Mouse (Mus musculus): ENCODE measurements around the gene Ralgps1. TPM values are rescaled to one million over a fixed set of nuclear protein-coding genes. Genes with fewer than 3 reads are reported as not detected.

Ralgps1 gene
- polyA plus RNA-seq, 1 experiment, result 5.9 TPM

DNA sequence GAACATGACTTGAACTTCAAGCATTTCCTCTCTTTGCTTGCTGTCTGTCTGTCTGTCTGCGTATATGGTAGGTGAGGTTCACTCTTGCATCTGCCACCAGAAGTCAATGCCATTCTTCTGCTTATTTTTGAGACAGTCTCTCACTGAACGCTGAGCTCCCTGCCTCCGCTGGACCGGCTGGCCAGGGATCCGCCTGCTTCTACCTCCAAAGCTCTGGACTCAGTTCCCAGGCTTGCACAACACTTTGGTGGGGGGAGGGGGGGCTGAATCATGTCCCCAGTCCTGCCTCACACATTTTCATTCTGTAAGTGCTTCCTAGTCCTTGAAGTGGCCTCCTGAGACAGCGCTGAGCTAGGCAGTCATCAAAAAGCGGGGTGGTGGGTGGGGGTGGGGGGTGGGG, 27.8 kb upstream of the Ralgps1 start:
- H3K4me3 ChIP-seq (replicated peaks; ENCODE audit: extremely low read depth, low read depth, low read length), result no peak overlapping the region
- 58% methylated on average over 6 of the region's 7 CpGs for WGBS
- H3K4me1 ChIP-seq (ENCODE audit: control insufficient read depth, insufficient read depth, low read length), result no peaks in the 10 kb centered on the region
- no peak for TF ChIP-seq CTCF (IDR thresholded peaks at IDR 0.05; ENCODE audit: insufficient read depth, low read length)
- TF ChIP-seq POLR2A (IDR thresholded peaks at IDR 0.05; ENCODE audit: borderline replicate concordance, extremely low read depth, low read depth, low read length), result no peak
- no peak for DNase-seq

DNA sequence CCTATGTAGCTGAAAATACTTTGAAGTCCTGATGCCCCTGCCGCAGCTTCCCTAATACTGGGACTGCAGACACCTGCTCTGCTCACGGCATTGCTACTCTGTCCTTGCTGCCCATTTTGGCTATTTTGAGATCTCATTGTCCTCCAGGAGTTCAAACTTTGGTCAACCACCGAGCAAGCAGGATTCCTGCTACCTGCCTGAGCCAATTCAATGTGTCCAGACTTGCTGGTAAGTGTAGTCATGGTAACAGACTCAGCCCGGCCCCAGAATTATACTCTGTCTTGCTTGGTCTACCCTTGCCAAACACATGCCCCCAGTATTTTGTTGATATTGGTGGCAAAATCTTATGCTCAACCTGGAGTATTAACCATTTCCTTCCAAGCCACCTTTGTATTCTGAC, 25.8 kb upstream of the Ralgps1 start:
- Histone ChIP-seq H3K4me1 (ENCODE audit: control insufficient read depth, insufficient read depth, low read length) (no peaks in the 10 kb centered on the region), H3K4me3 (replicated peaks; ENCODE audit: extremely low read depth, low read depth, low read length) (no peak overlapping the region)
- DNase-seq, result no peak
- TF ChIP-seq POLR2A (IDR thresholded peaks at IDR 0.05; ENCODE audit: borderline replicate concordance, extremely low read depth, low read depth, low read length) (no peak), CTCF (IDR thresholded peaks at IDR 0.05; ENCODE audit: insufficient read depth, low read length) (no peak)
- 57% methylated on average over 4 of the region's 4 CpGs for WGBS

DNA sequence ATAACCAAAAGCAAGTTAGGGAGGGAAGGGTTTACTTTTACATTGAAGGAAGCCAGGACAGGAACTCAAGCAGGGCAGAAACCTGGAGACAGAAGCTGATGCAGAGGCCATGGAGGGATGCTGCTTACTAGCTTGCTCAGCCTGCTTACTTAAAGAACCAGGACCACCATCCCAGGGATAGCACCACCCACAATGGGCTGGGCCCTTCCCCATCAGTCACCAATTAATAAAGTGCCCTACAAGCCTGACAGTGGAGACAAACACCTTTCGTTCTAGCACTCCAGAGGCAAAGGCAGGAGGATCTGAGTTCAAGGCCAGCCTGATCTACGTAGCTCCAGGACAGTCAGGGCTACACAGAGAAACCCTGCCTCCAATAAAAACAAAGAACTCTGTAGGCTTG, 23.8 kb upstream of the Ralgps1 start:
- DNase-seq, result no peak
- 81% methylated on average over 2 of the region's 2 CpGs for WGBS
- TF ChIP-seq CTCF (IDR thresholded peaks at IDR 0.05; ENCODE audit: insufficient read depth, low read length), result no peak
- no peak for TF ChIP-seq POLR2A (IDR thresholded peaks at IDR 0.05; ENCODE audit: borderline replicate concordance, extremely low read depth, low read depth, low read length)
- H3K4me3 ChIP-seq (replicated peaks; ENCODE audit: extremely low read depth, low read depth, low read length), result no peak overlapping the region
- H3K4me1 ChIP-seq (ENCODE audit: control insufficient read depth, insufficient read depth, low read length), result no peaks in the 10 kb centered on the region

DNA sequence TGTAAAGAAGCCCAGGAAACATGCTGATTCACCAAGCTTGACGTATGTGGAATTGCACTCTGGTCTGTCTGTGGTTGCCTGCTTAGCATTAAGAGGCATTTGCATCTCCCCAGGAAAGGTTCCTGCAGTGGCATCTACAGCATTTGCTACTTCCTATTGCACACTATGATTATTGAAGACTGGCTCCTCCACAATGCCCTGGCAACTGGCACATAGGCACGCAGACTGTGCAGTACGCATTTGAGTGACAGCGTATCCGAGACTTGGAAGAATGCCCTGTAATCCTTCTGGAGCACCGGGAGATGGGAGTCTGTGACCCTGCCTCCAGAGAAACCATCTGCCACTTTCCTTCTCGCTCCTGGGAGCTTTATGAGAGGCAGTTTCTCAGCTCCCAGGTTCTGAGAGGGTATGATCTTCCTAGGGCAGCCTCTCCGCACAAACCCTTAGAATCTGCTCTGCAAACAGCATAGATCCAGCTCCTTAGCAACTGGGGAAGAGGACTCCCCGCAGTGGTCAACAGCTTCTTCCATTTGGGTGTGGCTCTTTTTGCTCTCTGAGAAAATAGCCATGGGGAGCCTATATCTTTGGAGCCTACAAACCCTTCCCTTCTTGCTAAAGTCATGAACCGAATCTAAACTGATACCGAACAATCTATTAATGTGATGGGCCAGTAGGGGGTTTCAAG, 22.8 kb upstream of the Ralgps1 start:
- WGBS, result 63% methylated on average over 11 of the region's 11 CpGs
- Histone ChIP-seq H3K4me3 (replicated peaks; ENCODE audit: extremely low read depth, low read depth, low read length) (no peak overlapping the region), H3K4me1 (ENCODE audit: control insufficient read depth, insufficient read depth, low read length) (no peaks in the 10 kb centered on the region)
- no peak for TF ChIP-seq CTCF (IDR thresholded peaks at IDR 0.05; ENCODE audit: insufficient read depth, low read length)
- no peak for TF ChIP-seq POLR2A (IDR thresholded peaks at IDR 0.05; ENCODE audit: borderline replicate concordance, extremely low read depth, low read depth, low read length)
- no peak for DNase-seq

DNA sequence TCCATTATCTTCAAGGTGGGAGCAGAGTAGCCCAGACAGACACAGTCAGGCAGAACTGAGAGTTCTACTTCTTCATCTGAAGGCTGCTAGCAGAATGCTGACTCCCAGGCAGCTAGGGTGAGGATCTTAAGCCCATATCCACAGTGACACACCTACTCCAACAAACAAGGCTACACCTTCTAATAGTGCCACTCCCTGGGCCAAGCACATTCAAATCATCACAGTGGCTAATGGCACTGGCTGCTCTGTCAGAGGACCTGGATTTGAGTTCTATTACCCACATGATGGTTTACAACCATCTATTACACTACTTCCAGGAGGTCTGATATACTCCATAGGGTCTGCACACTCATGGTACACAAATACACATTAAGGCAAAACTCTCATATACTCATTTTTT, 21.7 kb upstream of the Ralgps1 start:
- Histone ChIP-seq H3K4me3 (replicated peaks; ENCODE audit: extremely low read depth, low read depth, low read length) (no peak overlapping the region), H3K4me1 (ENCODE audit: control insufficient read depth, insufficient read depth, low read length) (no peaks in the 10 kb centered on the region)
- DNase-seq, result no peak
- TF ChIP-seq POLR2A (IDR thresholded peaks at IDR 0.05; ENCODE audit: borderline replicate concordance, extremely low read depth, low read depth, low read length), result no peak
- TF ChIP-seq CTCF (IDR thresholded peaks at IDR 0.05; ENCODE audit: insufficient read depth, low read length), result no peak

DNA sequence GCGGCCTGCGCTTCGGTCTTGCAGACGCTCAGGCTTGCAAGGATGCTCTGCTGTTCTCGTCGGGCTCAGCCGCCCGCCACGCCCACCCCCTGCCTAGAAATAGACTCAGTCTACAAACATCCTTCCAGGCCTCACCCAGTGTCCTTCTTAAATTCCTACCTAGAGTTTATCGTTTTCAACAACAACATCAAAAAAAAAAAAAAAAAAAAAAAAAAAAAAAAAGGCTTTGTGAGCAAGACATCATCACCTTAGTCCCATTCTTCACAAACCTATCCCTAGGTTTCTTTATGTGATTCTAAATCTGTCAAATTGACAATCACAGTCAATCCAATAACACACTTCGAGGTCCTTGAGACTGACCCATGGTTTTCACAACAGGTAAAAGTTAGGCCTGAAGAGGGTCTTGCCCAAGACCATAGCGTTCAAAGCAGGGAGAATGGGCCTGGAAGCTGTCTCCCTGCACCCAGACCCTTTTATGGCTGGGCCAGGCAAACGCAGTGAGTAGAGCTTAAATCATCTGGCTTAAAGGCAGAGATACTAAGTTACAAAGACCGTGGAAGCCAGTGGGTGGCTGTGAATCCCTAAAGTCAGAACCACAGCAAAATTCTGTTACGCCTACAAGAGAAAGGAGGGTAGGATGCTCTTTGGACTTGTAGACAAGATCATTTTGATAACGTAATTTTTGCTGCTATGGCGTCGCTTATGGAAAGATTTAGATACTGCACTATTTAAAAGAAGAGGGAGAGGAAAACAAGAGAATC, 542 bp upstream of the Ralgps1 start:
- H3K4me1 ChIP-seq (ENCODE audit: control insufficient read depth, insufficient read depth, low read length), result no peaks in the 10 kb centered on the region
- peak overlapping the region; percentile 56 for H3K4me3 ChIP-seq (replicated peaks; ENCODE audit: extremely low read depth, low read depth, low read length)
- TF ChIP-seq CTCF (IDR thresholded peaks at IDR 0.05; ENCODE audit: insufficient read depth, low read length), result no peak
- no peak for TF ChIP-seq POLR2A (IDR thresholded peaks at IDR 0.05; ENCODE audit: borderline replicate concordance, extremely low read depth, low read depth, low read length)
- WGBS, result 36% methylated on average over 18 of the region's 18 CpGs
- no peak for DNase-seq

DNA sequence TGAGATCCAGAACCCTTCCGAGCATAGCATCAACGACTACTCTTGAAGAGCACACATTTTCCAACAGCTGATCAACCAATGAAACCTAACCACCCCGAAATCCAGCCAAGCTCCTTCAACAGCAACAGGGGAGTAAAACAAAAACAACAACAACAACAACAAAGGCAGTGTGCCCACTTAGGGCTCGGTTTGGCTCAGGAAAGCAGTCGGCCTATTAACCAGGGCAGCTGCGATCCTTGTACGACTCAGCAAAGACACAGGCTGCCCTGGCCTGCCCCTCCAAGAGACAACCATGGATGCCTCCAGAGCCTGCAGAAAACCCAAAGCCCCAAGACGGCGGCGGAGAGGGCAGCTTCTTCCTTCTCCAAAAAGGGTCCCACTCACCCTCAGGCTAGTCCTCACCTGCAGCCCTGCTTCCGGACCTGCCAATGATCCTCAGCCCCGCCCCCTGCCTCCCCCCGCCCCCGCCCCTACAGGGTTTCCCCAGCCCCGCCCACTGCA, 960 bp downstream of the Ralgps1 start:
- WGBS, result 14% methylated on average over 15 of the region's 15 CpGs
- Histone ChIP-seq H3K4me1 (ENCODE audit: control insufficient read depth, insufficient read depth, low read length) (no peaks in the 10 kb centered on the region; the same call in 1 of the 2 replicates), H3K4me3 (replicated peaks; ENCODE audit: extremely low read depth, low read depth, low read length) (peak overlapping the region; percentile 77)
- TF ChIP-seq POLR2A (IDR thresholded peaks at IDR 0.05; ENCODE audit: borderline replicate concordance, extremely low read depth, low read depth, low read length) (no peak), CTCF (IDR thresholded peaks at IDR 0.05; ENCODE audit: insufficient read depth, low read length) (no peak)
- no peak for DNase-seq

DNA sequence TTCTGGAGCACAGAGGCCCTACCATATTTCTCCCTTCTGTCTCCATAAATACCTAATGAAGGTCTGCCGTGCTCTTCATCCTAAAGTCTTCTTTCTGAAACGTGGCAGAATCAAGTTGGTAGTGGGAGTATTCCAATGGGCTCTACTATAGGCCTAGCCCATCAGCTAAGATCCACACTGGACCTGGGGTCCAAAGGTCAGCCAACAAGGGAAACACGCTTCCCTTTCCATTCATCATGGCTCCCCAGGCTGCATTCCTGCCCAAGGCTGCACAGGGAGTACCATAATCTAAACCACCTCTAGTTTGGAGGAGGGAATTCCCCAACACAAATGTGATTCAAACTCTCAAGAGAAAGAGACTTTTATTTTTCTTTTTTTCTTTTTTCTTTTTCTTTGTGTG, 1.8 kb downstream of the Ralgps1 start:
- DNase-seq, result no peak
- WGBS, result 94% methylated on average over 3 of the region's 3 CpGs
- TF ChIP-seq CTCF (IDR thresholded peaks at IDR 0.05; ENCODE audit: insufficient read depth, low read length) (no peak), POLR2A (IDR thresholded peaks at IDR 0.05; ENCODE audit: borderline replicate concordance, extremely low read depth, low read depth, low read length) (no peak)
- H3K4me1 ChIP-seq (ENCODE audit: control insufficient read depth, insufficient read depth, low read length), result no peaks in the 10 kb centered on the region; the same call in 1 of the 2 replicates
- no peak overlapping the region for H3K4me3 ChIP-seq (replicated peaks; ENCODE audit: extremely low read depth, low read depth, low read length)

DNA sequence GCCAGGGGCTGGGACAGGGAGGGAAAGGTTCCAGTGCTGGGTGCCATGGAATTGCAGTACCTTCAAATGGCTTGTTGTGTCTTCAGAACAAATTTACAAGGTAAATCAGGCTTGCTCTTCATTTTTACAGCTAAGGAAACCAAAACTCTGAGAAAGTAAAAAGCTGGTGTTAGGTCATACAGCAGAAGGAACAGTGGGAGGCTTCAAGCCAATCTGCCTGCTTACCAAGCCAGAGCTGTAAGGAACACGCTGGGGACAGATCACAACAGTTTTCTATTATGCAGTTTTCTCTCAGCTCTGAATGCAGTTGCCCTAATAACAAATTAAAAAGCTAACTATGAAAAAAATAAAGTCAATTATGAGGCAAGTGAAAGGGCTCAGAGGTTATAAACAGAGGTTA, 2.8 kb downstream of the Ralgps1 start:
- TF ChIP-seq POLR2A (IDR thresholded peaks at IDR 0.05; ENCODE audit: borderline replicate concordance, extremely low read depth, low read depth, low read length) (no peak), CTCF (IDR thresholded peaks at IDR 0.05; ENCODE audit: insufficient read depth, low read length) (no peak)
- no peak overlapping the region for H3K4me3 ChIP-seq (replicated peaks; ENCODE audit: extremely low read depth, low read depth, low read length)
- no peak for DNase-seq
- 94% methylated on average over 1 of the region's 1 CpGs for WGBS
- no peaks in the 10 kb centered on the region; the same call in 1 of the 2 replicates for H3K4me1 ChIP-seq (ENCODE audit: control insufficient read depth, insufficient read depth, low read length)

All from lung, adult 2 months (tissue).